Mouse (Mus musculus): ENCODE data around the gene Agbl4. TPM values are rescaled to one million over a fixed set of nuclear protein-coding genes. Genes with fewer than 3 reads are reported as not detected.

Gene Agbl4
- total RNA-seq, 2 experiments from 2014 or later, result 22.3 to 22.7 TPM

DNA sequence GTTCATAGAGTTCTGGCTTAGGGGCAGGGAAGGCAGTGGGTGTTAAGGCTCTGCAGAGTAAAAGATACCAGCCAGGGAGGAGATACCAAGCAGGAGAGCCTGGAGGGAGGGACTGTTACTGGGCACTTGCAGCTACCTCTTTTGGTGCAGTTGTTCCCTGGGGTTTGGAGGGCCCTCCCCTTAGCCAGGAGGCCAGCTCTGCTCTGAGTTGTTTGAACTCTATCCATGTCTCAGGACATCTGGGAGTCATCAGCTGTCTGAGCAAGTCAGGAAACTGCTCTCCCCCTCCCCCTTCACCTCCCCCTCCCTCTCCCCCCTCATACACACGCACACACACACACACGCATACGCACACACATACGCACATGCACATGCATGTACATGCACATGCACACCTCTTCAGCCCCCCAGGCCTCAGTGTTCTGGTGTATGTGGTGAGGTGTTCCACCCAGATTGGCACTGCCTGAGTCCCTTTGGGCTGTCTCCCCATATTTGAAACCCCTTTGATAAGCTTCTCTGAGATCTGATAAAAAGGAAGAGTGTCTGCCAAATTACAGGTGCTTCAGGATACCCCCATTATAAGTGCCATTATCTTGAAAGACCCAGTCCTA, 1089.9 kb downstream of the Agbl4 start:
- no peak for DNase-seq (ENCODE audit: low spot score in 2 of 2)

DNA sequence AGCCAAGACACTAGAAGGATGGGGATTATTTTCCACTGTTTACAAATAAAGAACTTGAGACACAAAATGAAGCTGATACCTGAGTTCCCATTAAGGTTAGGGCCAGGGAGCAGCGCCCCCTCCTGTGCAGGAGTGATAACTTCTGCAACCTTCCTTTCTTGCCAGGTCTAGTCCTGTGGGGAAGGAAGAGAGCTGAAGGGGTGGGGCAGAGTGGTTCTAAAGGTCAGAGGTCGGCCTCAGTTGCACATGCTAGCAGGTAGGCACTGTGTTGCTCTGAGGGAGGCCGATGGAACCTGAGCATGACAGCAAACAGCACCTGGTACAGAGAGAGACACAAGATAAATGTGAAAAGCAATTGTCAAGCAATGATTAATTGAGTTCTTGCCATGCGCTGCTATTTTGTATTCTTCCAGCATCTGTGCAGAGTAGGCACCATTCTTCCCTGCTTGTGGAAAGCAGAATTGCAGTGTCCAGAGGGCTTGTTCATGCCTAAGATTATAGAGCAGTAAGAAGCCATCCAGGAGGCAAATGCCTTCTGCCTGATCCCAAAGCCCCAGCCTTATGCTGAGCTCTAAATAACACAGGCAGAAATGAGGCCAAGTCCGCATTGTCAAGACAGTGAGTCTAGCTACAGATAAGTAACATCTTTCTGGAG, 1096.4 kb downstream of the Agbl4 start:
- DNase-seq (ENCODE audit: low spot score in 2 of 2), result no peak

GRCm38 (mm10) chr4:111495949-111496348, 1098.5 kb downstream of the Agbl4 start:
- peak; percentile 85 to 89 for DNase-seq (ENCODE audit: low spot score in 2 of 2)

GRCm38 (mm10) chr4:111498751-111499150, 1101.3 kb downstream of the Agbl4 start:
- peak; percentile 70 to 83 for DNase-seq (ENCODE audit: low spot score in 2 of 2)

DNA sequence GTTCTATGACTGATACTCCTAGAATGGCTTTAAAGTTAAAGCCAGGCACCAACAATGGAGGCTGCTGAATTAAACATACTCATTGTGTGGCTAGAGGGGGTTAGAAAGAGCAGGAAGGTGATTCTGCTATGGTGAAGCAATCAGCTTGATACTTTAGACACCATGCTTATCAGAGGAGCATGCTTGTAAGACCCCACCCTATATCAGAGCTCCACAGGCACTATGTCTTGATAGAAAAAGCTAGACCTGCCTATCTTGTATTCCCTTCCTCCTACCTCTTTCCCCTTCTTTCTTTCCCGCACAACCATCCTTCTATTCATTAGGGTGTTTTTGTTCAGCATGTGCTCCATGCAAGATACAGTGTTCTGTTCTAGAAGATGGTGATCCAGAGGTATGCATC, 1104.0 kb downstream of the Agbl4 start:
- DNase-seq (ENCODE audit: low spot score in 2 of 2), result no peak

GRCm38 (mm10) chr4:111502965-111503727, 1105.7 kb downstream of the Agbl4 start:
- no peak for DNase-seq (ENCODE audit: low spot score in 2 of 2)

GRCm38 (mm10) chr4:111504952-111505351, 1107.5 kb downstream of the Agbl4 start:
- no peak for DNase-seq (ENCODE audit: low spot score in 2 of 2)

DNA sequence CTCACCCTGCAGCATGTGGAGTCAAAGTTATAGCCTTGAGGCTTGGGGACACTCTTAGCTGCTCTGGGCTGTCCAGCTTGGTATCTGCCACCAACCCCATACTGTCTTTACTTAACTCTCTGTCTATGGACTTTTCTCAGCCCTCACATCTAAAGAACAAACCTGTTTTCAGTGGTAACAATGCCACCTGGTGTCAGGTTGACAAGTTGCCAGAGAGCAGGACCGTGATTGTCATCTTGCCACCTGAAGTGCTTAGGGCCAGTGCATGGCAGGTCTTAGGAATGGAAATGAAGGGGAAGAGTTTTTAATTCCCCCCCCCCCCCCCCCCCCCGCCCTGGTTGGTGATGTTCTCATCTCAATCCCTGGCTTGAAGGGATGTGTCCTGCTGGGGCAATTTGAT, 1112.7 kb downstream of the Agbl4 start:
- no peak for DNase-seq (ENCODE audit: low spot score in 2 of 2)

DNA sequence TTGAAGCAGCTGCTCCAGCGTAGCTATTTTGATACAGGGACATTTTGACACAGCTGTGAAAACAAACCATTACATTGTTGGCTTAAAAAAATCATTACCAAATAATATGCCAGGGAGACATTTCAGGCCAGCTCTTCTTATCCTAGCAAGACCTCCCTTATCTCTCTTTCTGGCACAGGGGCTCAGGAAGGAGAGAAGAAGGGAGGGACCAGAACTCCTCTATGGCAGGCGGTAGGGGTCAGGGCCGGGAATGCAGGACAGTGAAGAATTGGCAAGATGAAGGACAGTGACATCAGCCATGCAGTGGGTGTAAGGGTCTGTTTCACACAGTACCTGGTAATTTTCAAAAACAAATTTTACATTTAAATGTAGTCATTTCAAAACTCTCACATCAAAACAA, 1116.5 kb downstream of the Agbl4 start:
- DNase-seq (ENCODE audit: low spot score in 2 of 2), result no peak

GRCm38 (mm10) chr4:111516136-111516535, 1118.7 kb downstream of the Agbl4 start:
- no peak for DNase-seq (ENCODE audit: low spot score in 2 of 2)

DNA sequence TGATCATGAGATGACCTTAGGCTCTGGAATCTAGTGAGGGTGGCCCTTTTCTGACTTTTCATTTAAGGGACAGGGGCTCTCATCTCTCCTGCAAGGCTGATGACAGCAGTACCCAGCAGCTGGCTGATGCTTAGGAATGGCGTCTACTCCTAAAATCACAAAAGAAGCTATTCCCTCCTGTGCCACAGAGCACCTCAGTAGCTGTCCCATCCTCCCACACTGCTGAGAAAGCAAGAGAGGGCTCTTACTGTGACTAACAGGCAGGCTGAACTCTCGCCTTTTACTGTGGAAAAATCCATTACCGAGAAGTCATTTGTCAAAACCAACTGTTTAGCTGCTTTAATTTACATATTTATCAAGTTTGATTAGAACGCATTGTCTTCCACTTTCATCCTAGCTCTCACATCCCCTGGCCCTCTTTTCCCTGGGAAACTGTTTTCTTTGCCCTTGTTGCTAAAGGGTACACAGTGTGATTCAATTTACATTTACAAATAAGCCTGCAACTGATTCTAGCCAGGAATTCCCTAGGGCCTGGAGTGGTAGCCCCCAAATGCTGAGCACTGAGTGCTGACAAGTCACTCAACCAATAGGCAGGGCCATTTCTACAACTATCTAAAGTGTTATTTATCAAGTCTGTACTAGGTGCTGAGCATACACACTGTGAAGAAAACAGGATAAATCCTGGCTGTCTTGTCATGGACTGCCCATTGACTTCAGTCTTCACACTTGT, 1119.8 kb downstream of the Agbl4 start:
- DNase-seq (ENCODE audit: low spot score in 2 of 2), result no peak

DNA sequence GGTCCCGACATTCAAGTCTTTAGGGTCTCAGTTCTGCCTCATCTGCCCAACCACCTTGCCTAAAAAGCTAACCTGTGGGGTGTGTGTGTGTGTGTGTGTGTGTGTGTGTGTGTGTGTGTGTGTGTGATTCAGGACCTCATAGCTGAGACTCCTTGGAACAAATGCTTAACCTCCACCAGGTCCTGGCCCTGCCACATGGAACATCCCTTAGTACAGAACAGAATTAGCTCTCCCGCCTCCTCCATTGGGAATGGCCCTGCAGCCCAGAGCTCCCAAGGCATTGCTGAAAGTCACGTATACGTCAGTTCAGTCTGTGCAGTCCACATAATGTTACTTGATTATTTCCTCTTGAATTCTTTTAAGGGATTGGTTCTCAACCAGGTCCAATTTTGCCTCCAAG, 1120.7 kb downstream of the Agbl4 start:
- DNase-seq (ENCODE audit: low spot score in 2 of 2), result no peak

- DNase-seq (ENCODE audit: low spot score in 2 of 2), result no peak
Measured at GRCm38 (mm10) chr4:111519267-111519666, 1121.8 kb downstream of the Agbl4 start.

DNA sequence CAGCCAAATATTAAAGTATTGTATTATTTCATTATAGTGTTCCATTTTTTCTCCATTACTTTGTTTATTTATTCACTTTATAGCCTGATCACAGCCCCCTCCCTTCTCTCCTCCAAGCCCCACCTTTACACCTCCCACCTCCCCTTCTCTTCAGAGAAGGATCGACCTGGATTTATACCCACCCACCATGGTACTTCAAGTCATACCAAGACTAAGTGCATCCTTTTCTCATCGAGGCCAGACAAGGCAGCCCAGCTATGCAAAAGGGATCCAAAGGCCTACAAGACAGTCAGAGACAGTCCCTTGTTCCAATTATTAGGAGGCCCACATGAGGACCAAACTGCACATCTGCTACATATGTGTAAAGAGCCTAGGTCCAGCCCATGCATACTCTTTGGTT, 1122.5 kb downstream of the Agbl4 start:
- DNase-seq (ENCODE audit: low spot score in 2 of 2), result no peak

DNA sequence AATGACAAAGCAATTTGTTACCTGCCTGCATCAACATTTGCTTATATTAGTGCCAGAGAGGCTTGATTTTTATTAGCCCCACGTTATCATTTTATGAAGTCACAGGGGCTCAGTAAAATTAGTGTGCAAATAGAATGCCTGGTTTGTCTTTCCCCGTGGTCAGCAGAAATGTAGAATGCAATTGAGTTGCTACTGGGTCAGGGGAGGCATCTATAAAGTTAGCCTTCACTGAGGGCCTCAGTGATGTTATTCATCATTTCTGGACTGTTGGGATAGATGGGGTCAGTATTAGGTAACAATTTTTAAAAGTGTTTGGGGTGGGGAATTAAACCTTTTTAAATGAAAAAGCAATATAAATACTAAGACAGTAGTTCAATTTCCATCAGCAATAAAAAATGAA, 1125.5 kb downstream of the Agbl4 start:
- no peak for DNase-seq (ENCODE audit: low spot score in 2 of 2)

GRCm38 (mm10) chr4:111528961-111529360, 1131.5 kb downstream of the Agbl4 start:
- DNase-seq (ENCODE audit: low spot score in 2 of 2), result no peak

DNA sequence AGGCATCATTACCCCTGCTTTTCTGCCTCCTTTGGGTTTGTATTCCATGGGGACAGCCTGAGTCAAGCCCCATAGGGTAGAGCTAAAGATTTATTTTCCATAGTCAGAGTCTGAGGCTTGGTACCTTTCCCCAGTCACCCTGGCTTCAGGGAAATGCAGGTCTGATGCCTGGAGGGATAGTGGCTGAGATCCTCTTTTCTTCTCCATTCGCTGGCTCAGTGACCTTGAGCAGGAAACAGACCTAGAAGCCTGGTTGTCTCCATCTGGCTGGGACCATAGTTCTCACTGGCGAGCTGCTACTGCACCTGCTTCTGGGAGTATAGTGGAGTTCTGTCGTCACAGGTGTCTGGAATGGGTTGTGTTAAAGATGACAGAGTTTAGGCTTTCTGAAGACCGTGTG, 1132.5 kb downstream of the Agbl4 start:
- no peak for DNase-seq (ENCODE audit: low spot score in 2 of 2)

GRCm38 (mm10) chr4:111530537-111530936, 1133.1 kb downstream of the Agbl4 start:
- DNase-seq (ENCODE audit: low spot score in 2 of 2), result no peak

DNA sequence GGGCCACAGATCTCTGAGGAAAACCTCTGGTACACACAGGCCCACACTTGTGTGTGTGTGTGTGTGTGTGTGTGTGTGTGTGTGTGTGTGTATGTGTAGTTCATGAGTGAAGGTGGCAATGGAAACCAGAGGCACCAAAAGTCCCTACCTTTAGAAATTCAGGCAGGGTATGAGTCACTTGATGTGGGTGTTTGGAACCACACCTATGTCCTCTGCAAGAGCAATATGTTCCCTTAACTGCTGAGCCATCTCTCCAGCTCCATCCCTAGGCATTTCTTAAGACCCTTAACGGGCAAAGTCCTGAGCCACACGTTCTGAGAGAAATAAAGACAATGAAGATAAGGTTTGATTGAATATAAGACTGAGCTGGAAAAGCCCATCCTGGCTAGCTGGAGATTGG, 1147.2 kb downstream of the Agbl4 start:
- DNase-seq (ENCODE audit: low spot score in 2 of 2), result no peak

DNA sequence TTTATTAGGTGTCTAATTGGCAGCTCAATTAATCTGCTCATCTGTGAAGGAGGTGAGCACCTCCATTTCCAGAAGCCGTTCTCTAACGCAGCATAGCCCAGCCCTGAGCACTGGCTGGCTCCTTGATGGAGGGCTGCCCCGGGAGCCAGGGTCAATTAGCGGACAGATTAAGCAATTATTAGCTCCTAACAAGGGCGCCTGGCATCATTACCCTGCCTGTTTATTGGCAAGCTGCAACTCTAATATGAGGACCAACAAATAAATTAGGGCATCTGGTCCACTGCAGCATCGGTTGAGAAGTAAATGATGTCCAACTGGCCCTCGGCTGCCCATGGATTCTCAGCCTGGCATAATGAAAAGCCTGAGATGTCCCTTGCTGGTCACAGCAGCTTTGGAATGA, 1148.5 kb downstream of the Agbl4 start:
- no peak for DNase-seq (ENCODE audit: low spot score in 2 of 2)

- no peak for DNase-seq (ENCODE audit: low spot score in 2 of 2)
Measured at GRCm38 (mm10) chr4:111555426-111555825, 1158.0 kb downstream of the Agbl4 start.
